Mouse (Mus musculus): ENCODE data around the gene Agmat.

DNA sequence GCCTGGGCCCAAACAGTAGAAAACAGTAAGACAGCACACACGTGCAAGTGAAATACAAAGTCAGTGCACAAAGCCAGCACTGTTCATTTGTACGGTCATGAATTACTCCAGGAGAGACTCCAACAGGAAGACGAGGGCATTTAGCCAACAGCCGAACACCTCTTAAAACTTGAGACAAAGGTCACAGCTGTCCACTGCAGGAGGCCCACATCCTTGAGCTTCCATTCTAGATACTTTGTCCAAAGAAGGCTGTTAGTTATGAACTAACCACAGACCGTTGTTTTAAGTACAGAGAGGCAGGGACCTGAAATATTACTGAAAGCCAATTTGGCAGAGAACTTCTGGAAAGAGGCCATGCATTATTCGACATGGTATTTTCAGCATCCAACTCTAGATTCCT lies 40.6 kb downstream of the Agmat start:
- TF ChIP-seq CTCF (IDR thresholded peaks at IDR 0.05; ENCODE audit: borderline replicate concordance, extremely low read depth, insufficient read depth, insufficient read length) = no peak
- TF ChIP-seq POLR2A (IDR thresholded peaks at IDR 0.05; ENCODE audit: borderline replicate concordance, extremely low read depth, insufficient read depth, insufficient read length, poor library complexity, severe bottlenecking) = no peak
